20 mouse cellular contexts compared by ENCODE assay signal in the genomic region with DNA sequence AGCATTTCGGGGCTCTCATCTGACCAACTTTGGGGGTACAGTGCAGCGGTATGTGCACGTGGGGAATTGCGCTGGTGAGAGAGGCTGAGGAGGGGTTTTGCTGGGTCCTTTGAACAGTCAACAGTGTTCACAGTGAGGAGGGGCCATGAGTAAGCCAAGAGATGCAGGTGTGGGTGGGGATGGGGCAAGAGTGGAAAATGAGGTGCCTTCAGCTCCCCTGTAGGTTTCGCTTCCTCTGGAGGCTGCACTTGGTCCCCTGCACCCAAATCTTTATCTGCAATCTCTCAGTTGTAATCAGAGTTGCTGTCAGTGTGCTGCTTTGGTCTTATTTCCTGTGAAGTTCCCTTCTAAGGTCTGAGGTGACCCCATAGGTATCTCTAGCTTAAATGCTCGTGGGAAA. TPM values are rescaled to one million over a fixed set of nuclear protein-coding genes. Genes with fewer than 3 reads are reported as not detected.
A peak's percentile ranks its signal among the peaks of the same experiment; 100 is the strongest.
DNase-seq lines count a peak whose midpoint lies in the region; ATAC-seq and TF ChIP-seq lines count a peak whose summit lies in the region.
"Had no signal": no experiment of that assay in that cellular context is flagged by ENCODE, and none has a peak within 500 bp of the region (broad histone marks: within the 10 kb centered on the region; RNA-seq: fewer than 3 reads in every experiment).

No protein-coding gene starts in this region.

- peak; percentile 43; the same call in 1 of the 2 replicates for TF ChIP-seq POLR2A in thymus, adult 2 months (IDR thresholded peaks at IDR 0.05; ENCODE audit: control insufficient read depth, extremely low read depth, insufficient read depth, low read length, poor library complexity)

- H3K36me3 ChIP-seq in thymus, adult 2 months (ENCODE audit: control insufficient read depth, insufficient read depth, low read length) = no peaks in the 10 kb centered on the region
- H3K36me3 ChIP-seq: embryonic facial prominence, embryonic 15.5 days; forebrain, embryonic 10.5 days; heart, embryonic 12.5 days; neural tube, embryonic 12.5 days had no signal

- H3K4me1 ChIP-seq in thymus, adult 2 months (replicated peaks; ENCODE audit: control insufficient read depth, insufficient read depth, low read length) = peaks cover 39% of the 10 kb centered on the region
- H3K4me1 ChIP-seq: embryonic facial prominence, embryonic 15.5 days; neural tube, embryonic 12.5 days had no signal

- WGBS in thymus, adult 2 months = 7% methylated on average over 6 of the region's 6 CpGs

- ATAC-seq in inflammation-experienced regulatory T-cells, adult 6 months = peak; percentile 85
- ATAC-seq: hindbrain, postnatal 0 days had no signal

- H3K27ac ChIP-seq in thymus, adult 2 months (ENCODE audit: control insufficient read depth, insufficient read depth, low read length) = peak overlapping the region; percentile 51
- H3K27ac ChIP-seq: embryonic facial prominence, embryonic 15.5 days; forebrain, embryonic 10.5 days; hindbrain, postnatal 0 days; neural tube, embryonic 12.5 days had no signal

- 0 out of 2 replicates have a peak overlapping the region, but pooled peaks have one; percentile 1 for H3K4me3 ChIP-seq in thymus, adult 2 months (ENCODE audit: control insufficient read depth, insufficient read depth, low read length)
- H3K4me3 ChIP-seq: embryonic facial prominence, embryonic 15.5 days; forebrain, embryonic 10.5 days; heart, embryonic 12.5 days; neural tube, embryonic 12.5 days had no signal

- no peaks in the 10 kb centered on the region for H3K27me3 ChIP-seq in thymus, adult 2 months (ENCODE audit: control insufficient read depth, insufficient read depth, low read length)
- H3K27me3 ChIP-seq: embryonic facial prominence, embryonic 15.5 days; heart, embryonic 12.5 days; neural tube, embryonic 12.5 days had no signal

- no peak for TF ChIP-seq CTCF in thymus, adult 2 months (IDR thresholded peaks at IDR 0.05; ENCODE audit: borderline replicate concordance, control insufficient read depth, extremely low read depth, insufficient read depth, low read length, poor library complexity)

- DNase-seq in spleen, adult 18-20 months = peak; percentile 42 to 43
- DNase-seq in spleen, postnatal 4 days (ENCODE audit: low spot score in 2 of 2) = no peak
- peak; percentile 79 for DNase-seq in thymus, adult 2 months
- DNase-seq in cerebellum, postnatal 14 days = no peak
- DNase-seq in layer of hippocampus, adult 9-11 months = no peak
- no peak for DNase-seq in frontal cortex, postnatal 36 days (ENCODE audit: low spot score in 2 of 2)
- DNase-seq in embryo, embryonic 10 days (ENCODE audit: low spot score) = no peak
- DNase-seq: adrenal gland, postnatal 10 days; cerebellum, adult 8-10 months; gastrocnemius, postnatal 14 days; heart, postnatal 4 days; kidney, adult 2 months; kidney, postnatal 36 days; lung, postnatal 14 days had no signal

RNA-seq across cellular contexts. Expression of gene Hivep2, which starts 27.5 kb away (rescaled TPM):
- polyA plus RNA-seq in inflammation-experienced regulatory T-cells, adult 6 months (2017; shearing (Covaris generic)) = 10 to 100 TPM; 19.4 to 32.6 (median 24.8) TPM
- polyA plus RNA-seq in thymus, adult 2 months (2012; rRNA removed) = 26.4 and 32.0 TPM in 2 replicates

Comparison
In these comparisons a context has a peak if more than half of its experiments do, and no peak if none do; other contexts are left out.
1. DNase-seq: peak in spleen, adult 18-20 months (2 of 2) and thymus, adult 2 months (single experiment); none in spleen, postnatal 4 days (0 of 2), cerebellum, postnatal 14 days (0 of 2), layer of hippocampus, adult 9-11 months (single experiment), frontal cortex, postnatal 36 days (0 of 2) and embryo, embryonic 10 days (single experiment).